In genomic region chr9:108048566-108048955, GRCm38 (mm10) we compare ENCODE assay signal across 7 mouse cellular contexts. TPM values are rescaled to one million over a fixed set of nuclear protein-coding genes. Genes with fewer than 3 reads are reported as not detected.
DNase-seq lines count a peak whose midpoint lies in the region; ATAC-seq and TF ChIP-seq lines count a peak whose summit lies in the region.

No protein-coding gene starts in this region.

- peaks cover 25% of the 10 kb centered on the region for H3K36me3 ChIP-seq in lung, embryonic 16.5 days (ENCODE audit: control insufficient read depth, insufficient read depth, low read length)
- H3K36me3 ChIP-seq in embryonic facial prominence, embryonic 13.5 days = peaks cover 65% of the 10 kb centered on the region
- H3K36me3 ChIP-seq in intestine, embryonic 16.5 days (ENCODE audit: control insufficient read depth, insufficient read depth, low read length) = peaks cover 20% of the 10 kb centered on the region; the same call in 1 of the 2 replicates

- no peak for TF ChIP-seq CTCF in olfactory bulb, adult 2 months (IDR thresholded peaks at IDR 0.05; ENCODE audit: insufficient read depth, low read depth, low read length)

- no peak for DNase-seq in lung, postnatal 14 days
- DNase-seq in layer of hippocampus, postnatal 14 days (ENCODE audit: low spot score in 2 of 2) = no peak
- DNase-seq in layer of hippocampus, postnatal 25 days (ENCODE audit: extremely low spot score in 1 of 2, low spot score in 1 of 2) = no peak

- ATAC-seq in lung, embryonic 16.5 days (ENCODE audit: low read depth) = peak; percentile 38
- peak; percentile 52; the same call in 1 of the 2 replicates for ATAC-seq in embryonic facial prominence, embryonic 13.5 days (ENCODE audit: insufficient number of reproducible peaks, insufficient read depth, low FRiP score, low TSS enrichment, low read depth)
- peak; percentile 11 for ATAC-seq in intestine, embryonic 16.5 days

- no peaks in the 10 kb centered on the region for H3K27me3 ChIP-seq in lung, embryonic 16.5 days (ENCODE audit: control insufficient read depth, insufficient read depth, low read depth, low read length)
- no peaks in the 10 kb centered on the region for H3K27me3 ChIP-seq in embryonic facial prominence, embryonic 13.5 days
- H3K27me3 ChIP-seq in intestine, embryonic 16.5 days (replicated peaks; ENCODE audit: control insufficient read depth, insufficient read depth, low read length) = no peaks in the 10 kb centered on the region

- H3K9ac ChIP-seq in lung, embryonic 16.5 days (ENCODE audit: low read length) = peak overlapping the region; percentile 70
- H3K9ac ChIP-seq in embryonic facial prominence, embryonic 13.5 days = peak overlapping the region; percentile 70
- H3K9ac ChIP-seq in intestine, embryonic 16.5 days (ENCODE audit: low read depth, low read length) = peak overlapping the region; percentile 67

- H3K4me3 ChIP-seq in lung, embryonic 16.5 days (ENCODE audit: low read length) = peak overlapping the region; percentile 85
- peak overlapping the region; percentile 67 for H3K4me3 ChIP-seq in embryonic facial prominence, embryonic 13.5 days
- H3K4me3 ChIP-seq in intestine, embryonic 16.5 days (ENCODE audit: low read length) = peak overlapping the region; percentile 86
- H3K4me3 ChIP-seq in olfactory bulb, adult 2 months (ENCODE audit: insufficient read depth, low read depth, low read length) = peak overlapping the region; percentile 26; the same call in 1 of the 2 replicates

- no peaks in the 10 kb centered on the region for H3K9me3 ChIP-seq in lung, embryonic 16.5 days (ENCODE audit: control insufficient read depth, low read length)
- no peaks in the 10 kb centered on the region for H3K9me3 ChIP-seq in embryonic facial prominence, embryonic 13.5 days
- H3K9me3 ChIP-seq in intestine, embryonic 16.5 days (ENCODE audit: control insufficient read depth, low read length) = no peaks in the 10 kb centered on the region

- WGBS in lung, embryonic 16.5 days = 3% methylated on average over 19 of the region's 19 CpGs
- 1% methylated on average over 19 of the region's 19 CpGs for whole genome bisulfite sequencing in embryonic facial prominence, embryonic 13.5 days
- 1% methylated on average over 19 of the region's 19 CpGs for WGBS in intestine, embryonic 16.5 days
- 2% methylated on average over 19 of the region's 19 CpGs for WGBS in olfactory bulb, adult 2 months

- no peak for TF ChIP-seq POLR2A in olfactory bulb, adult 2 months (IDR thresholded peaks at IDR 0.05; ENCODE audit: insufficient read depth, low read depth, low read length)

- H3K4me2 ChIP-seq in lung, embryonic 16.5 days (ENCODE audit: low read depth, low read length) = peak overlapping the region; percentile 97
- H3K4me2 ChIP-seq in embryonic facial prominence, embryonic 13.5 days = peak overlapping the region; percentile 92
- H3K4me2 ChIP-seq in intestine, embryonic 16.5 days (ENCODE audit: low read depth, low read length) = peak overlapping the region; percentile 84

- H3K4me1 ChIP-seq in lung, embryonic 16.5 days (replicated peaks; ENCODE audit: control insufficient read depth, insufficient read depth, low read length) = peaks cover 28% of the 10 kb centered on the region
- H3K4me1 ChIP-seq in embryonic facial prominence, embryonic 13.5 days = peaks cover 39% of the 10 kb centered on the region
- peaks cover 40% of the 10 kb centered on the region for H3K4me1 ChIP-seq in intestine, embryonic 16.5 days (ENCODE audit: control insufficient read depth, insufficient read depth, low read length)
- H3K4me1 ChIP-seq in olfactory bulb, adult 2 months (ENCODE audit: control insufficient read depth, insufficient read depth, low read length) = peaks cover 25% of the 10 kb centered on the region

- H3K27ac ChIP-seq in lung, embryonic 16.5 days (ENCODE audit: low read length) = peak overlapping the region; percentile 77
- peak overlapping the region; percentile 57 for H3K27ac ChIP-seq in embryonic facial prominence, embryonic 13.5 days
- peak overlapping the region; percentile 87 for H3K27ac ChIP-seq in intestine, embryonic 16.5 days (ENCODE audit: low read length)
- no peak overlapping the region for H3K27ac ChIP-seq in olfactory bulb, adult 2 months (ENCODE audit: insufficient read depth, low read depth, low read length)

RNA-seq across cellular contexts. Expression of gene Gmppb, which starts 0.5 kb away (rescaled TPM):
- polyA plus RNA-seq in lung, embryonic 16.5 days (2015; fragmentation: Nextera tagmentation; extraction: Ambion mirVana) = 25.6 and 26.5 TPM in 2 replicates
- 27.4 and 31.5 TPM in 2 replicates for polyA plus RNA-seq in embryonic facial prominence, embryonic 13.5 days (2015; fragmentation: Nextera tagmentation; extraction: Ambion mirVana)
- polyA plus RNA-seq in intestine, embryonic 16.5 days (2015; fragmentation: Nextera tagmentation; extraction: Ambion mirVana) = 105 and 115 TPM in 2 replicates
- not detected in 2 replicates for polyA plus RNA-seq in olfactory bulb, adult 2 months (2012; ENCODE audit: insufficient read depth, insufficient read length, low replicate concordance, missing spikeins)
- 10 to 100 TPM; 14.7 to 17.5 TPM for total RNA-seq in layer of hippocampus, postnatal 14 days (2021)
- total RNA-seq in layer of hippocampus, postnatal 25 days (2021) = 10 to 100 TPM; 14.5 to 17.2 TPM

RNA-seq across cellular contexts. Expression of gene Amigo3, which starts 4.4 kb away (rescaled TPM):
- 2.5 and 3.0 TPM in 2 replicates for polyA plus RNA-seq in lung, embryonic 16.5 days (2015; fragmentation: Nextera tagmentation; extraction: Ambion mirVana)
- 3.4 and 3.7 TPM in 2 replicates for polyA plus RNA-seq in embryonic facial prominence, embryonic 13.5 days (2015; fragmentation: Nextera tagmentation; extraction: Ambion mirVana)
- polyA plus RNA-seq in intestine, embryonic 16.5 days (2015; fragmentation: Nextera tagmentation; extraction: Ambion mirVana) = 3.2 and 4.2 TPM in 2 replicates
- polyA plus RNA-seq in olfactory bulb, adult 2 months (2012; ENCODE audit: insufficient read depth, insufficient read length, low replicate concordance, missing spikeins) = not detected in 2 replicates
- total RNA-seq in layer of hippocampus, postnatal 14 days (2021) = 1 to 10 TPM; 2.2 to 2.8 TPM
- total RNA-seq in layer of hippocampus, postnatal 25 days (2021) = 1 to 10 TPM; 2.0 to 2.2 TPM

RNA-seq across cellular contexts. Expression of gene Mst1, which starts 31.7 kb away (rescaled TPM):
- polyA plus RNA-seq in lung, embryonic 16.5 days (2015; fragmentation: Nextera tagmentation; extraction: Ambion mirVana) = 0.41 and 1.2 TPM in 2 replicates
- 0.38 and 1.0 TPM in 2 replicates for polyA plus RNA-seq in embryonic facial prominence, embryonic 13.5 days (2015; fragmentation: Nextera tagmentation; extraction: Ambion mirVana)
- polyA plus RNA-seq in intestine, embryonic 16.5 days (2015; fragmentation: Nextera tagmentation; extraction: Ambion mirVana) = 1.8 and 2.0 TPM in 2 replicates
- polyA plus RNA-seq in olfactory bulb, adult 2 months (2012; ENCODE audit: insufficient read depth, insufficient read length, low replicate concordance, missing spikeins) = not detected in 2 replicates
- not detected for total RNA-seq in layer of hippocampus, postnatal 14 days (2021)
- not detected for total RNA-seq in layer of hippocampus, postnatal 25 days (2021)

RNA-seq across cellular contexts. Expression of gene Rnf123, which starts 34.6 kb away (rescaled TPM):
- 24.9 and 27.1 TPM in 2 replicates for polyA plus RNA-seq in lung, embryonic 16.5 days (2015; fragmentation: Nextera tagmentation; extraction: Ambion mirVana)
- 31.2 and 36.2 TPM in 2 replicates for polyA plus RNA-seq in embryonic facial prominence, embryonic 13.5 days (2015; fragmentation: Nextera tagmentation; extraction: Ambion mirVana)
- polyA plus RNA-seq in intestine, embryonic 16.5 days (2015; fragmentation: Nextera tagmentation; extraction: Ambion mirVana) = 20.3 and 22.3 TPM in 2 replicates
- polyA plus RNA-seq in olfactory bulb, adult 2 months (2012; ENCODE audit: insufficient read depth, insufficient read length, low replicate concordance, missing spikeins) = not detected in 2 replicates
- 10 to 100 TPM; 84.9 to 86.8 TPM for total RNA-seq in layer of hippocampus, postnatal 14 days (2021)
- total RNA-seq in layer of hippocampus, postnatal 25 days (2021) = 10 to 100 TPM; 95.1 to 97.3 TPM

RNA-seq across cellular contexts. Expression of gene Apeh, which starts 45.8 kb away (rescaled TPM):
- 53.1 and 59.9 TPM in 2 replicates for polyA plus RNA-seq in lung, embryonic 16.5 days (2015; fragmentation: Nextera tagmentation; extraction: Ambion mirVana)
- 40.8 and 45.6 TPM in 2 replicates for polyA plus RNA-seq in embryonic facial prominence, embryonic 13.5 days (2015; fragmentation: Nextera tagmentation; extraction: Ambion mirVana)
- 105 and 109 TPM in 2 replicates for polyA plus RNA-seq in intestine, embryonic 16.5 days (2015; fragmentation: Nextera tagmentation; extraction: Ambion mirVana)
- polyA plus RNA-seq in olfactory bulb, adult 2 months (2012; ENCODE audit: insufficient read depth, insufficient read length, low replicate concordance, missing spikeins) = not detected in 2 replicates
- 10 to 100 TPM; 39.4 to 42.8 TPM for total RNA-seq in layer of hippocampus, postnatal 14 days (2021)
- 10 to 100 TPM; 32.0 to 32.7 TPM for total RNA-seq in layer of hippocampus, postnatal 25 days (2021)

Comparison
In these comparisons a context has a peak if more than half of its experiments do, and no peak if none do; other contexts are left out.
1. H3K4me3 ChIP-seq: peak in every context shown above with its lines; median percentile 86 in intestine, embryonic 16.5 days; 85 in lung, embryonic 16.5 days; 67 in embryonic facial prominence, embryonic 13.5 days; 26 in olfactory bulb, adult 2 months.
2. RNA of gene Gmppb, which starts 0.5 kb away (polyA plus RNA-seq): 105 to 115 TPM in intestine, embryonic 16.5 days, 27.4 to 31.5 TPM in embryonic facial prominence, embryonic 13.5 days and 25.6 to 26.5 TPM in lung, embryonic 16.5 days; not detected in olfactory bulb, adult 2 months; every median in the first group is over 10 times any median in the second.
3. Peak in every context shown above with its lines, with median percentiles within 50 percentile points of each other: ATAC-seq, H3K4me2 ChIP-seq and H3K9ac ChIP-seq.